Mouse (Mus musculus) intestine, embryonic 14.5 days (tissue): ENCODE data around the gene Pax4. TPM values are rescaled to one million over a fixed set of nuclear protein-coding genes. Genes with fewer than 3 reads are reported as not detected.

ENCODE experiments used
- ATAC-seq: fragments of 200-750 bp; cut with Nextera tagmentation; replicated peaks from 2 replicates; pipeline ENCODE4 v1.8.0; 2017; ENCODE audit warnings: low read depth, moderate number of reproducible peaks, moderate TSS enrichment, moderate library complexity; ENCODE audit not compliant: low FRiP score, low TSS enrichment
- DNase-seq: peaks from one replicate; pipeline ENCODE4 v3.0.0-alpha.2; 2018; ENCODE audit warnings: low spot score
- H3K27ac ChIP-seq: fragments of 300-500 bp; sonication (generic); 2 replicates; pipeline ENCODE4 v1.5.1; 2014; ENCODE audit warnings: low read depth, mild to moderate bottlenecking, control low read depth
- H3K27me3 ChIP-seq: fragments of 300-500 bp; sonication (generic); replicated peaks from 2 replicates; pipeline ENCODE4 v1.6.1; 2014; ENCODE audit warnings: low read length, control low read depth; ENCODE audit not compliant: control insufficient read depth, insufficient read depth
- H3K36me3 ChIP-seq: fragments of 300-500 bp; sonication (generic); 2 replicates; pipeline ENCODE4 v1.6.1; 2014; ENCODE audit warnings: low read length, control low read depth; ENCODE audit not compliant: control insufficient read depth, insufficient read depth
- H3K4me1 ChIP-seq: fragments of 300-500 bp; sonication (generic); replicated peaks from 2 replicates; pipeline ENCODE4 v1.6.1; 2014; ENCODE audit warnings: low read length, control low read depth, mixed read lengths; ENCODE audit not compliant: control insufficient read depth, insufficient read depth
- H3K4me2 ChIP-seq: fragments of 300-500 bp; sonication (generic); 2 replicates; pipeline ENCODE4 v1.6.1; 2014; ENCODE audit warnings: low read length
- H3K4me3 ChIP-seq: fragments of 300-500 bp; sonication (generic); 2 replicates; pipeline ENCODE4 v1.5.1; 2014; ENCODE audit warnings: low read depth, low read length, control low read depth, mixed read lengths
- H3K9ac ChIP-seq: fragments of 300-500 bp; sonication (generic); 2 replicates; pipeline ENCODE4 v1.6.1; 2014; ENCODE audit warnings: mild to moderate bottlenecking, low read length
- H3K9me3 ChIP-seq: fragments of 300-500 bp; sonication (generic); 2 replicates; pipeline ENCODE4 v1.6.1; 2016; ENCODE audit warnings: low read length, control low read depth; ENCODE audit not compliant: control insufficient read depth
- WGBS: fragments of 180-500 bp; shearing (Covaris S2); extraction: QIAGEN DNeasy Blood & Tissue Kit; methylation state at CpG from one replicate; pipeline ENCODE4 v1.1.7; 2014; 5-methylcytosine and 5-hydroxymethylcytosine counted together
- polyA plus RNA-seq: library from polyadenylated mRNA; unstranded; fragments of >200 nt; fragmentation: Nextera tagmentation; extraction: Ambion mirVana; gene quantifications from 2 replicates; pipeline ENCODE4 v1.2.1, GENCODE M21; 2014

Gene Pax4
- 0.36 and 3.3 TPM in 2 replicates for polyA plus RNA-seq

DNA sequence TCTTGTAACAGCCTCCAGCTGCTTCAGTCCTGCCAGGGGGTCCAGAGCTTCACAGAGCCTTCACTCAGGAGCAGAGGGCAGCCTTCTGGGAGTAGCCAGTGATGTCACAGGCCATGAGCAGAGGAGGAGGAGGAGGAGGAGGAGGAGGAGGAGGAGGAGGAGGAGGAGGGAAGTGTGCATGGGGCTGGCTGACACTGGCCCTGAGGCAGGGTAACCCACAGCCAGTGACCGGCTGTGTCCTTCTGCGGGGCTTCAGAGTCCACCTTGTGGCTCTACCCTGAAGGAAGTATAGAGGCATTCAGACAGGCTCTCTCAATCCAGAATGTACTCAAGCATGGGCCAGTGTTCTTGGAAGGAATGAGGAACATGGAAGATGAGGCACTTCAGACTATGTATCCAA is at the start of gene Pax4:
Gene Pax4, minus strand, starts transcription at position 101 of the 400 bp plus-strand sequence.
- Histone ChIP-seq H3K9me3 (no peaks in the 10 kb centered on the region), H3K36me3 (no peaks in the 10 kb centered on the region), H3K4me1 (no peaks in the 10 kb centered on the region), H3K4me2 (no peak within 1 kb of the TSS), H3K4me3 (no peak within 1 kb of the TSS), H3K27ac (no peak within 1 kb of the TSS), H3K9ac (no peak within 1 kb of the TSS), H3K27me3 (peaks cover 31% of the 10 kb centered on the region)
- no peak for DNase-seq
- no peak for ATAC-seq
- 62% methylated on average over 2 of the region's 2 CpGs for WGBS

DNA sequence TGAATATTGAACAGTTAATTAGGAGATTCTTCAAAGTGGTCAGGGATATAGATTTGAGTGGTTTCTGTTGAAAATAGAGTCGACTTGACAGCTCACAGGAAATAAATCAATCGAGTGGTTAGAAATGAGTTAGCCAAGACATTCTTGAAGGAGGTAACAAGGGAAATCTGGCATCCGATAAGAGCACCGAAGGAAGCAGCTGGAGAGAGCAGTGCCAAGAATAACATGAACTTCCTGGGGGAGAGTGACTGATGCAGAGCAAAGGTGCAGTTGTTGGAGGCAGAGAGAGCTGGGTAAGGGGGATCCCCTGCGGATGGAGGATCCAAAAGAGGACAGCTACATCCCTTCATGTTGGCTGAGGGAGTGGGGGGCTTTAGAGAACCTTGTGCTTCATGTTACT is 48.7 kb upstream of the Pax4 start:
- WGBS: 63% methylated on average over 5 of the region's 5 CpGs
- no peaks in the 10 kb centered on the region for H3K9me3 ChIP-seq
- H3K9ac ChIP-seq: no peak overlapping the region
- DNase-seq: no peak
- no peaks in the 10 kb centered on the region for H3K27me3 ChIP-seq
- no peak overlapping the region for H3K4me2 ChIP-seq
- H3K4me3 ChIP-seq: no peak overlapping the region
- ATAC-seq: no peak
- H3K36me3 ChIP-seq: peaks cover 12% of the 10 kb centered on the region; the same call in 1 of the 2 replicates
- no peaks in the 10 kb centered on the region for H3K4me1 ChIP-seq
- H3K27ac ChIP-seq: no peak overlapping the region

DNA sequence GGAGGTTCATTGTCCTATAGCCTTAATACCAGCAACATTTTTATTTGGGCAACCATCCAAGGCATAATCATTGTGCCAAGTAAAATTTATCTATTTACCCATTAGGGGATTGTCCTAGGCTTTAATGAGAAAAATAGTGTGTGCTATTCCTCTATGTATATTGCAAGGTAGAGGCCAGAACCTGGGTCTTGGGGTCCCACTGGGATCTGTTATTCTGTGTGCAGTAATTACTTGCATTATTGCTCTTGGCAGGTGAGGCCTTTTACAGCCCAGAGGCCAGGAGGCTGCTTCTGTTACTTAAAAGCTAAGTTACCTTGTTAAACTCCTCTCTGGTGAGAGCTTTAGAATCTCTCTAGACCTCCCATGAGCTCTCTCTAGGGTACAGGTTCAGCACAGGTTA is 42.0 kb upstream of the Pax4 start:
- ATAC-seq (no peak), DNase-seq (no peak)
- no peak overlapping the region for H3K4me3 ChIP-seq
- peaks cover 26% of the 10 kb centered on the region for H3K36me3 ChIP-seq
- H3K27me3 ChIP-seq: no peaks in the 10 kb centered on the region
- H3K9ac ChIP-seq: no peak overlapping the region
- H3K4me1 ChIP-seq: no peaks in the 10 kb centered on the region; the same call in 1 of the 2 replicates
- H3K4me2 ChIP-seq: no peak overlapping the region
- H3K9me3 ChIP-seq: no peaks in the 10 kb centered on the region
- H3K27ac ChIP-seq: no peak overlapping the region

DNA sequence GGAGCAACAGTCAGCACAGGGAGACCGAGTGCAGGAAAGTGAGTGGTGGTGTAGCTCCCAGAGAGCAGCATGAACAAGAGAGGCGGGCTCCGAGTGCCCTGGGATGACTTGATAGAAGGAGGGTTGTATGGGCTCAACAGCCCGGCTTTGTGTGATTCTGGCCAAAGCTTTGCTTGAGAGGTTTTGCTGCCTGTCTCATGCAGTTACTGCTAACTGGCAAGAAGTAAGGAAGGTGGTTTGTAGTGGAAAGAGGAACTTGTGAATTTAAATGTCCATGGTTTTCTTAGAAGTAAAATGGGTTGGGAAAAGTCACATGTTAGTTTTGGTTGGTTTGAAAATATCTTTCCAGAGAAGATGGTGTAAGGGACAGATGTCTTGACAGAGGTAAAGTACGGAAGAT is 41.5 kb upstream of the Pax4 start:
- Histone ChIP-seq H3K9me3 (no peaks in the 10 kb centered on the region), H3K4me3 (no peak overlapping the region), H3K9ac (no peak overlapping the region), H3K36me3 (peaks cover 29% of the 10 kb centered on the region), H3K4me1 (no peaks in the 10 kb centered on the region; the same call in 1 of the 2 replicates), H3K27me3 (no peaks in the 10 kb centered on the region), H3K4me2 (no peak overlapping the region), H3K27ac (no peak overlapping the region)
- no peak for ATAC-seq
- WGBS: 94% methylated on average over 5 of the region's 5 CpGs
- no peak for DNase-seq

DNA sequence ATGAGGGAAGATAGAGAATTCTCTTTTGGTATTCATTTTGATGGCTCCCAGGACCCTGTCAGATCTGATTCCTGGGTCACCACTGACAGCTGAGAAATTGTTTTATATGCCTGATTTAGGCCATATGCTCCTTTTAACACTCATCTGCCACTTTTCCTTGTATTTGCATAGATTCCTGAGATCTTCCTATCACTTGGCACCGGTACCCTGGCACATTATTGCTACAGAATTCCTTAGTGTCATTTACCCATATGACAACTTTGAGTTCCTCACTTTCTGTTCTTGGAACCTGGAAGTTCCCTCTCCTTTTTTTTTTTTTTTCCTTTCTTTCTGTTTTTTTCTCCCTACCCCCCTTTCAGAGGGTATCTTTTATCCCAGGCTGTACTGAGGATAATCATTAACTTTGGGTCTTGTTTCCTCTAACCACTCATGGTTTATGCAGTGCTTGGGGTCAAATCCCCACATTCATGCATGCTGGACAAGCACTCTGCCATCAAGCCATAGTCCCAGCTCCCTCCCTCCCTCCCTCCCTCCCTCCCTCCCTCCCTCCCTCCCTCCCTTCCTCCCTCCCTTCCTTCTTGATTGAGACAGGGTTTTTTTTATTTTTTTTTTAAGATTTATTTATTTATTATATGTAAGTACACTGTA is 39.2 kb upstream of the Pax4 start:
- no peak overlapping the region for H3K4me3 ChIP-seq
- H3K4me2 ChIP-seq: no peak overlapping the region
- no peaks in the 10 kb centered on the region for H3K9me3 ChIP-seq
- DNase-seq: no peak
- 69% methylated on average over 1 of the region's 1 CpGs for WGBS
- H3K27ac ChIP-seq: no peak overlapping the region
- H3K27me3 ChIP-seq: no peaks in the 10 kb centered on the region
- H3K9ac ChIP-seq: no peak overlapping the region
- ATAC-seq: no peak
- peaks cover 32% of the 10 kb centered on the region for H3K36me3 ChIP-seq
- peaks cover 5% of the 10 kb centered on the region for H3K4me1 ChIP-seq

DNA sequence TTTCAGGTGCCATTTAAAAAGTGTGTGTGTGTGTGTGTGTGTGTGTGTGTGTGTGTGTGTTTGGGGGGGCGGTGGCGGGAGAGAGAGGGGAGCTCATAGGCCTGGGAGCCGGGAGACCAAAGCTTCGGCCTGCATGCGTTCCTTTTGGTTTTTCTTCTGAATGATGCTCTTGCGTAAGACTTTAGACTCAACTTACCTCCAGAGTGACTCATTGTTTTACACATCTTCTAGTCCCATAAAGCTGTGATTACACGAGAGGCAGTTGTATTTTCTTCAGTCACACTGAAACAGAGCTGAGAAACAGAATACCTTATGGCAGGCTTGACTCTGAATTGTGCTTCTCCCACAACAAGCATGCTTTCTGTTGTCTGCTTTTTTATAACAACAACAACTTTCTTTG is 37.8 kb upstream of the Pax4 start:
- no peak overlapping the region for H3K27ac ChIP-seq
- no peak overlapping the region for H3K9ac ChIP-seq
- DNase-seq (no peak), ATAC-seq (no peak)
- H3K9me3 ChIP-seq: no peaks in the 10 kb centered on the region
- 84% methylated on average over 7 of the region's 7 CpGs for WGBS
- H3K4me3 ChIP-seq: no peak overlapping the region
- H3K27me3 ChIP-seq: no peaks in the 10 kb centered on the region
- peaks cover 15% of the 10 kb centered on the region for H3K4me1 ChIP-seq
- no peak overlapping the region for H3K4me2 ChIP-seq
- H3K36me3 ChIP-seq: peaks cover 23% of the 10 kb centered on the region

DNA sequence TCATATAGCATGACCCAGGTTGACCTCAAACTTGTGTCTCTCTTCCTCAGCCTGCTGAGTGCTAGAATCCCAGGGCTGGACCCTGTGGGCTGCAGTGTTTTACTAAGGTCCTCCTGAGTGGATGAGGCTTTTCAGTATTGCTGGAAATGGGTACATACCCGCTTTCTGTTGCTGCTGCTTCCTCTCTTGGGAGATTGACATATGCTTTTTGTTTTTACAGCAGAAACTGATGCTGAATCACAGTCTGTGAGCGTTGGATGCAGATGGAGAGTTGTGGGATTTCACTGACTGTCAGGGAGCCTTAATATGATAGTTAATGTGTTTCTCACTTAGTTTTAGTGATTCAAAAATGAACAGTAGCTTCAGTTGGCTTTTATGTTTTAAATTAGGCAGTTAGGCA is 37.3 kb upstream of the Pax4 start:
- Histone ChIP-seq H3K36me3 (peaks cover 22% of the 10 kb centered on the region), H3K4me2 (no peak overlapping the region), H3K4me1 (peaks cover 19% of the 10 kb centered on the region), H3K9me3 (no peaks in the 10 kb centered on the region), H3K4me3 (no peak overlapping the region), H3K27me3 (no peaks in the 10 kb centered on the region), H3K27ac (no peak overlapping the region), H3K9ac (no peak overlapping the region)
- ATAC-seq (no peak), DNase-seq (no peak)
- 83% methylated on average over 2 of the region's 2 CpGs for WGBS

DNA sequence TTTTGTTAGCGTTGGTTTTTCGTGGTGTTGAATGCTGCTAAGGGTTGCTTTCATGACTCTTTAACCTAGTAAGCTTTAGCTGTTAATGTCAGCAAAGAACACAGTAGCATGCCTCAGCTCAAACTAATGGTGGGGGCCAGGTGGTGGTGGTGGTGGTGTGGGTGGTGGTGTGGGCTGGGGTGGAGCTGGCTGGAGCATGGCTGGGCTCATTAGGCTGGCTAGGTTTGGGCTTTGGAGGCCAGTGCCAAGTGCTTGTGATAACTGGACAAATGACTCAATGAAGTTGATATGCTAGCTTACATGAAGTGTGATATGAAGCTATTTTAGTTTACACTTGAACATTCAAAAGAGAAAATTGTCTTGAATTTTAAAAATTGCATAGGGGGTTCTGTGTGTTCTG is 36.9 kb upstream of the Pax4 start:
- H3K4me2 ChIP-seq: no peak overlapping the region
- peaks cover 22% of the 10 kb centered on the region for H3K36me3 ChIP-seq
- no peak overlapping the region for H3K4me3 ChIP-seq
- ATAC-seq: no peak
- H3K27me3 ChIP-seq: no peaks in the 10 kb centered on the region
- H3K27ac ChIP-seq: no peak overlapping the region
- peaks cover 24% of the 10 kb centered on the region for H3K4me1 ChIP-seq
- no peak overlapping the region for H3K9ac ChIP-seq
- 98% methylated on average over 2 of the region's 2 CpGs for WGBS
- DNase-seq: no peak
- H3K9me3 ChIP-seq: no peaks in the 10 kb centered on the region

DNA sequence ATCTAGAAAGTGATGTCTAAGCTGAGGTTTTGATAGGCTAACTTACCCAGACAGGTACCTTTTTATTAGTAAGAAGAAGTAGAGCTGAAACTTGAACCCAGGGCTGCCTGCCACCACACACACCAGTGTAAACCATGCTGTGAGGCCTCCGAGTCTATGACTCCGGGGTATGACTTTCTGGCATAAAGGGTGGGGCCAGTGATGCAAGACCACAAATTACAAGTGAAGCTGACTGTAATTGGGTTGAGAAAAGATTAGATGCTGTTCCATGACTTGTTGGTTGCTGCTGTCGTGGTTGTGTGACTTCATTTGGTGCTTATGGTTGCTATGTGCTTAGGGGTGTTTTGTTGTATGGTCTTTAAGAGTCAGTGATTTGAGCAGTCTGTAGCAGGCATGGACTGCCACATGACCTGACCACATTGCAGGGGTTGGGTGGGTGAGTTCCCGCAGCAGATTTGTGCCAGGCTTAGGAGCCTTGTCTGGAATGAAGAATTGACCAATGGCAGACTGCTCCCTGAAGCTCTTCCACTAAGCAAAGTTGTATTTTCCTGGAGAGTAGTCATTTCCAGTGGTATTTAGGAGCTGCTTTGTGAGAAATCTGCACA is 33.7 kb upstream of the Pax4 start:
- H3K27me3 ChIP-seq: no peaks in the 10 kb centered on the region
- H3K9ac ChIP-seq: no peak overlapping the region
- WGBS: 75% methylated on average over 4 of the region's 4 CpGs

More for the DNA sequence above, 33.7 kb upstream of the Pax4 start:
- no peak overlapping the region for H3K27ac ChIP-seq
- ATAC-seq: no peak
- no peaks in the 10 kb centered on the region for H3K9me3 ChIP-seq
- H3K4me3 ChIP-seq: no peak overlapping the region
- H3K4me1 ChIP-seq: peaks cover 24% of the 10 kb centered on the region
- no peak for DNase-seq
- peaks cover 15% of the 10 kb centered on the region for H3K36me3 ChIP-seq
- peak overlapping the region; percentile 25; the same call in 1 of the 2 replicates for H3K4me2 ChIP-seq
